Mouse (Mus musculus) ovary, adult 18-20 months (tissue): ENCODE measurements around the gene Foxa1.

ENCODE experiments used
- DNase-seq: peaks from one replicate; pipeline ENCODE4 v3.0.0; 2022; ENCODE audit warnings: low spot score, mixed read lengths

Foxa1 gene

DNA sequence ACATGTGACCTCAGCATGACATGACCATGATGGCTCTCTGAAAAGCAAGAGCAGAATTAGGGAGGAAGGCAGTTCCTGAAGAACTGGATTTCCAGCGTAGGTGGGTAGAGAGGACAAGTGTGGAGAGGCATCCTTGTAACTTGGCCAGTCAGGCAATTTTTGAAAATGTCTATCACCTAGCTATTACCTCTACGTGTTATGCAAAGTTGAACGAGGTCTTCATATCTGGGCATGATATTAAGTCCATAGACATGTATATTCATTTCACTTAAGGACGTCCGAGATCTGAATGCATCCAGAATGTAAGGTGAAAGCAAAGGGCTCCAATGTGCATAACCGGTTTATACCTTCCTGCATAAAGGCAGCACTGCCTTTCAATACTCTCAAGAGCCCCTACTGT is 5.6 kb downstream of the Foxa1 start:
- DNase-seq: no peak

DNA sequence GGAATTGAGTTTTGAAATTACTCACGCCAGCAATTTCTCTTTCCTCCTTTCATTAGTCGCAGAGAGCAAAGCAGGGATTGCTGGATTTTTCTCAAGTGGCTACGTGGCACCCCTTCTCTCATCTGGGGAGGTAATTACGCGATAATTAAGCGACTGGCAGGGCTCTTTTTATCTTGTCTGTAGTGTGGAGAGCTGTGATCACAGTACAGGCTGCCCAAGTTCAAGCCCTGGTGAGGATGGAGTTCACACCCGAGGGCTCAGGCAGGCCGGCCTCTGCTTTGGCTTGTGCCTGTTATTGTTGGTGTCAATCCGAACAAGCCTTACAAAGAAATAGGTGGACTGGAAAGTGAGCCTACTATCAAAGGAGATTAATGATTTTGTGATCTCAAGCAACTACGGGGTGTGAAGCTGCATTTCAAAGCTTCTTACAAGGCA is 7.1 kb downstream of the Foxa1 start:
- DNase-seq: no peak

DNA sequence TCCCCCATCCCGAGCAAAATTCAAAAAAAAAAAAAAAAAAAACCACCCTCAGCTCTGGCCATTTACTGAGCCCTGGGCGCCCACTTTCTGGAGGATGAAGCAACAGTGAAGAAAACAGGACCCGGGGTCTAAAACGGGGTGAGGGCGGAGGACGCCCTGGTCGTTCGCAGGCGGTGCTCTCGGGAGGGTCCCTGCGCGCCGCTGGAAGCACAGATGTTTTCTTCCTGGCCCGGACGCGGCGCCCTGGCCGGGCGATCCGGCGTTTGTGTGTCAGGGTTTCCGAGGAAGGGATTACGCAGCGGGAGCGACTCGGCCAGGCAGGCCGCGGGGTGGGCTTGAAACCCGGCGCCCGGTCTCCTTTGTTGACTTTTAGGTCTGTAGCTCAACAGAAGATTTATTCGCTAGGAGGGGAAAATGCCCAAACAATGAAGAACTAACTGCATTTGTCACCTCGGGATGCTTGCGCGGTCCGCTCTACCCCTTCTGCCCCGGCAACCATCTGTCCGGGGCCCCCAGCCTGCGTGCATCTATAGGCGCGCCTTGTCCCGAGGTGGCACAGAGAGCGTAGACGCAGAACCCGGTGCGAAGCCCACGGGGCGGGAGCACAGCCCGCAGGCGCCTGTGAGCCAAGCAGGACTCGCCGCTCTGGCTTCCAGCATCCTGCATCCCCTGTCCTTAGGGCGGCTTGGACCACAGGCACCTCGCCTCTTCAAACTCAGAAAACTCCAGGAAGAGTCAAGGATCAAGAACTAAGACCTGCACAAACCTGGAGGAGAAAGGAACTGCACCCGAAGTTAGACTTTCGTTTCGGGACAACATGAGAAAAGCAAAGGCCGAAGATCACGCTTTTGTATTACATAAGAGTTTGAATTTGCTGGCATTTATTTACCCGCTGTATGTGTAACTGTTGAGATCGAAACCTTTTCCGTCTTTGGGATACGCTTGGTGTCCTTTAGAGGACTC is 7.8 kb downstream of the Foxa1 start:
- no peak for DNase-seq

DNA sequence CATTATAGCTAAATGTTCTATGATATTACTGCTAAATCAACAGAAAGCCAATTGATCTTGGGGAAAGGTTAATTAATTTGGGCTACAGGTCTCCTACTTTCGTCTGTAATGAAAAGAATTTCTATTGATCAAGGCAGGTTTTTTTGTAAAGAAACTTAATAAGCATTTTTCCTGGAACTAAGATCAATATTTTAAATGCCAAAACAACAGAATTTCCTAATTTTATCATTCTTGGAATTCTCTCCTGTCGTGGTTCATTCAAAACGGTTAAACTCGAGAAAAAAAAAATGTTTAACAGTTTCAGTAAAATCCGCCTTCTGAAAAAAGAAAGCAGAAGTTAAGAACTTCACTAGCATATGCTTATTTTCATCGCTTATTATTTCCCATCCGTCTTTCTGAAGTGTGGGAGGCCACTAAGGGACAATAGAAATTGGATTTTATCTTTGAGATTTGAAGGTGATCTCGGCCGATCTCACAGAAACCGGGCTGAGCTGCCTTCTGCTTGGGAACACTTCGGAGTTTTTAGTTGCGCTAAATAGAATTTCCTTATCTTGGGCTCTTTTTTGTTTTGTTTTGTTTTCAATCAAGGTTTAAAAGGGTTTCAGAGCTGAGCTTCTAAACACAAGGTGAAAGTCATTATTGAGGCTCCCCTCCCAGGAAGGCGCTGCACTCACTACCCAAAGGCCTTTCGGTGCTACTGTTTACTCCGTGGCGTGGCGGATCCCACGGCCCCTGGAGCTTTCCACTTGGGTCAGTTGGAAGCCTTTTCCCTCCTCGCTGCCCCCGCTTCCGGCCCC is 8.7 kb downstream of the Foxa1 start:
- DNase-seq: no peak

DNA sequence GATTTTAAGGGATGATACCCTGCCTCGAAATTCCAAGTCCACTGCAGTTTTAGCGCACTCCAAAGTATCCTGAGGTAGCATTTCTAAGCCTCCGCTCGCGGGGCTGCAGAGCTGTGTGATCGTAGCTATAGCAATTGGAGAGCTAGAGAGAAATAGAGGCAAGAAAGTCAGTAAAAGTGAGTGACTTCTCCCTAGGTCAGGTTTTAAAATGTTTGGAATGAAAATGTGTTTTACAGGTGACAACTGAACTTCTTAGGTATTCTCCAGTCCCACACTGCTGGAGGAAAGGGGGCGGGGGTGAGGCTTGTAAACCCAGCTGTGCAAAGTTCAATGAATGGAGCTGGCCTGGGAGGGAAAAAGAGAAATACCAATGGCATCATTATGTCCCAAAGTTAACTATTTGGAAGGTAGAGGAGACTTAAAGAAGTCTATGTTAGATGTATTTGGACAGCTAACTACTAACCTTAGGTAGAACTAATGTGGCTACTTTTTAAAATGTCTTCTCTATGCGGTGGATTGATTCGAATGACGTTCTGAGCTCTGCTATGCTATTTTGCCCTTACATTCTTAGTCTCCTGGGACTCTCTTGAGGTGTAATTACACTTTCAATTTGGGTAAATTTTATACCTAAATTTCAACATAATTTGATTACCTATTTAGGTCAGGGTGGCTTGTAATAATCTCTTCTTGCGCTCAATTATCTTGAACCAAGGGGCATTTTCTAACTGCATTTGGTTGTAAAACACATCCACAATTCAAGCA is 9.6 kb downstream of the Foxa1 start:
- DNase-seq: no peak

DNA sequence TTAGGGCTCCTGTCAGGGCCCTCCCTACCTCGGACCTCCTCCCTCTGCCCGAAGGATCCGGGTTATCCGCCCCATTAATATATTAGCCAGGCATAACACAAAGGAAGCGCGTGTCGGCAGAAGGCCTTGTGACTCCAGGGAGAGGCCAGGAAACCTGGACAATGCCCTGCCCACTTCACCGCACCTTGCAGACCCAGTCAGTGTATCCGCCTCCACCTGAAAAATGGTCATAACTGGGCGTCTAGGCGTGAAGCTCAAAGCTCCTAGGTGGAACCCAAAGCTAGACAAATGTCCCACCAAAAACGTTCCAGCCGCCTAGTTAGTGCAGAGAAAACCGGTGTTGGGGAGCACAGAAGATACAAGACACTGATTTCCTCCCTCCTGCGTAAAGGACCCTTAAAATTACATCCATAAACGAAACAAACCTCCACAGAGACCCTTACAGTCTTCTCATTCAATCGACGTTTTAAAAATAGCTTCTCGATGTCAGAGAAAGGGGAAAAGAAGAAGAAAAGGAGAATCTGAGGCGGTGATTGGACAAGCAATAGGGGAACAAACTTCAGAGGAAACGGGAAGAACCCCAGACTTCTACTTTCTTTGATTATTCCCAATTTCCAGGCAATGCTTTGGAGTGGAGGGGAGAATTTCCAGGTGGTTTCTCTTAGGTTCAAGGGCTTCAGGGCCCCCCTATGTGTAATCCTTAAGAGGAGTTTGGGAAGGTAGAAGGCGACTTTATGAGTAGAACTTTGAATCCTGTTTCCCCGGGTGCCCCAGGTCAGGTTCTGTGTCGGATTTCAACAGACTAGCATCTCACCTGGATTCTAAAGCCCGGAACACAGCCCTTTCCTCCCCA is 10.4 kb downstream of the Foxa1 start:
- no peak for DNase-seq

DNA sequence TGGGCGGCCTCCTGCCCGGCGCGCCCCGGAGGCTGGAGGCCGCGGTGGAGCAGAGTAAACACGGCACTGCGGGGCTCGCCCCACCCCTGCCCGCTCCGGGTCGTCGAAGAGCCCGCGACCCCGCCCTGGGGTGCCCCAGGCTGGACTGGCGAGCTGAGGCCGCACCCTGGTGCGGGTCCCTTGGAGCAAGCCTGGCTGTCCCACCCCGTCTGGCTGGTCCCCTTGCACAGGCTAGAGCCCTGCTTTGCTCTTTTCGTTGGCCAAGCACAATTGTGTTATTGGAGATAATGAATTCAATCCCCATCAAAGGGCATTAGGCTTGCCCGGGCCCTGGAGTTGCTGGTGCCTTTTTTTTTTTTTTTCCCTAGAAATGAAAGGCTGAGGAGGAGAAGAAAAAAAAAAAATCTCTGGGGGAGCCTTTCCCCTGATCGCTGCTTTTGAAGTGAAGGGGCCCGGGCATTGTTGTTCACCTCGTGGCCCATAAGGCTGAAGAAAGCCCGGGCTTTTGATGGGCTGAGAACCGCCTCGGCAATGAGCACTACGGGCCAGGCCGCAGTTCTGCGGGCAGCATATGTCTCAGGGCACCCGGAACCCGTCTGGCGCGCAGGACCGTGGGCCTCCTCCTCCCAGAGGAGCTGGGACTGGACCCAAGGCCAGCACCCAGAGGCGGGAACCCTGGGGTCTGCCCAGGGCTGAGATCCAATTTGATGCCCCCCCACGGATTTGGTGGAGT is 11.7 kb downstream of the Foxa1 start:
- no peak for DNase-seq

DNA sequence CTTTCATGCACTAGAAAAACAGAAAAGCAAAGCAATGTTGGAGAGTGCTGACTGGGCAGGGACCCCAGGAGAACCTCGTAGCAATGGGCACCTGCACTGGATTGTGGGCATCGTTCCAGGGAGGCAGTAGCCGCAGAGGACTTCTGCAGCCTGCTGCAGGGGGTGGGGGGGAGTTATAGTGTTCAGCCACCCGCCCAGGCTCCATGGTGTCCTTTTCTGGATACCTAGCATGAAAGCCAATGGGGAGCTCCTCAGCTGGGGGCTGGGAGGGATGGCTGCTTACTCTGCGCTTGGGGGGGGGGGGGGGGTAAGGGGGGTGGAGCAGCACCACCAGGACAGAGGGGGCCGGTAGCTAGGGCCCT is 12.2 kb downstream of the Foxa1 start:
- DNase-seq: no peak

DNA sequence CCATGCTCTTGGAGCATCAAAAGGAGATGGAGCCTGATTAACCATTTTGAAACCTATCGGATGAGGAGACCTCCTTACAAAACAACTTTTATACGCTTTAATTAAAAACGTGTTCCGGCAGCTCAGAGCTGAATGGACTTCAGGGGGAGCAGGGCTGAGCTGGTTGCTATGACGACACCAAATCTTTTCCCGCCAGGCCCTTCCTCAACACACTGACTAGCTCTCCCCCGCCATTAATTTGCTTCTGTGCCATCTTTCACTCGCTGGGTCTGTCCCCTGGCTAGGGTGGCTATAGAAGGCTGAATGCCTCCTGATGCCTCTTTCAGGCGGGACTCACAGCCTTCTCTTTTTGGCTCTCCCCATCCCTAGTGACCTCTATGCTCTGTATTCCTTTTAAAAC is 16.2 kb downstream of the Foxa1 start:
- no peak for DNase-seq

DNA sequence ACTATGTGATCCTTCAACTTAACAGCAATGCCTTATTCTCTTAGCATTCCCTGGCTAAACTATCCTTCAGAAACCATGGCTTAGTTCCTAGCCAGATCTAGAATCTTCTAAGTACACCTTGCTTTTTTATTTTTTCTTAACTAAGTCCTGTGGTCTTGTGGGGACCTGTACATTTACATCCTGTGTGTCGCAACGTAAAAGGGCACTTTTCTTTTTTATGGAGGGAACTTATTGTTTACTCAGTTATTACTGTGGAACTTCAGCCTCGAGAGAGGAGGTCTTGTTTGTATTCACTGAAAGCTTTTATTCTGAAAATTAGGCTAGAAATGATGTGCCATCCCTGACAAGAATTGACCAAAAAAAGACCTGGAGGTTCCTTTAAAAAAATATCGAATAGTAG is 18.4 kb downstream of the Foxa1 start:
- no peak for DNase-seq

DNA sequence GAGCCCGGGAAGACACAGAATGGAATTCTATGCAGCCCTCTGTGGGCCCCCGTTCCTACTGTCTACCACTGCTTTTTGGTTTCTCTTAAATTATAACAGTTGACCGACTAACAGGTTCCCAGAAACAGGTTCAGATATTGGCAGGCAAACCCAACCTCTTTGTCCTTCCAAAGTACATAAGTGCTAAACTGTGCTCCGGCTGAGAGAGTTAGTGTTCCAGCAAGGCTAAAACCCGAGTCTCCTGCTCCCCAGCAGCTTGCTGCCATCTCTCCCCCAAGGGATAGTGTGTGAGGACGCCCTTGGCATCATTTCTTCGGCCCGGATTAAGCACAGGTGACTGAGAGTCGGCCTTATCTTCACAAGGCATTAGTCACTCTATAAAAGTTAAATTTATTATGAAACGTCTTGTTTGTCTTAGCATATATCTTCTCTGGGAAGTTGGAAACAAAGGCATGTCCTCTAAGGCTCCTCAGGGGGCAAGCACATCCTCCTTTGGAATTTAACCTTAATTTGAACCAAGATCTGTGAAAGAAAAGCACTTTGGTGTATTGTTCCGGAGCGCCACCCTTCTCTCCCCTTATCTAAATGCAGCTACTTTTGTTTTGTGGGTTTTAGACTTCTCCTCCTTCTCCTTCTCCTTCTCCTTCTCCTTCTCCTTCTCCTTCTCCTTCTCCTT is 30.9 kb downstream of the Foxa1 start:
- no peak for DNase-seq

DNA sequence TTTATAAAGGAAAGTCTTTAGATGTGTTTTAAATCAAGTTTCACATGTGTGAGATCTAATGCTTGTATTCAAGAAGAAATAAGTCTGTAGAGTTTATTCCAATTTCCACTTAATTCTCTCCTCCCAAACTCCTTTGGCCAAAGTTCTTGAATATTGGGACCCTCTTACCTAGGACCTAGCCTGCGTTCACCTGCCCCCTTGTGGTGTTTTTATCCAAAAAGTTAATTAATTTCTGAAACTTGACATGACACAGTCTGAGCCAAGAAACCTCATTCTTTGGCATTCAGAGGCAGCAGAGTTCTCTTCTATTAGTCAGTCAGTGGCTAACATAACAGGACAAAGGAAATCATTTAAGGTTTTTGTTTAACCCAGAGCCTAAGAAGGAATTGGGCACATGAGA is 32.2 kb downstream of the Foxa1 start:
- DNase-seq: no peak

DNA sequence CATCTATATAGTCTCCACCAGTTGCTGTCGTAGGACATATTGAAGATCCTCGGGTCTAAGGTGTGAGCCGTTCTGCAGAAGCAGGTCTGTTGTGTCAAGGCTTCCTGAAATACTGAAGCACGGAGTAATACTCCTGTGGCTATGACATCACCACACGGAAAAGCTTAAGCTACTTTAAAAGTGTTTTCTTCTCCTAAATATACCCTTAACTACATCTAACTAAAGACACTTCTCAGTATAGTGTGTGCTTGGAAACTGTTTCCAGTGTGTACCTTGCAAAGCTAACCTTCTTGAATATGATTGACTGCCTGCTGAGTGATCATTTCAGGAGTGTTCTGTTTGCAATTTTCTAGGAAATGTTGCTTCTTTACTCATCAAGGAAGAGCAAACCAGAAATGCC is 35.2 kb downstream of the Foxa1 start:
- no peak for DNase-seq

DNA sequence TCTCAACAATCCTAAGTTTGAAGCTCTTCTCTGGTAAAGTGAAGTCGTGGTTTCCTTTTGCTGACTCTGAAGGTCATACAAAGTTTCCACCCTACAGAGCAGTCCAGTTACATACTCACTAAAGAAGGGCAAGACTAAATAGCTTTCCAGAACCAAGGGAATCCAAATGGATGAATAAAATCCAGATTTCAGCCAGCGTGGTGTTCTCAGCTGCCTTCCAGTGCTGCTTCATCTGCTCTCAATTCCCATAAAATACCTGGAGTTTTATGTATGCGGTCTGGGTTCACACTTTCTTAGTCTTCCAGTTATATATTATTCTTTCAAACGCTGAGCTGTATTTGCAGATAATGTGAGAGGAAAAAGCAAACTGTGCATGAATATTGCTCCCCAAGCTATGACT is 35.6 kb downstream of the Foxa1 start:
- no peak for DNase-seq

DNA sequence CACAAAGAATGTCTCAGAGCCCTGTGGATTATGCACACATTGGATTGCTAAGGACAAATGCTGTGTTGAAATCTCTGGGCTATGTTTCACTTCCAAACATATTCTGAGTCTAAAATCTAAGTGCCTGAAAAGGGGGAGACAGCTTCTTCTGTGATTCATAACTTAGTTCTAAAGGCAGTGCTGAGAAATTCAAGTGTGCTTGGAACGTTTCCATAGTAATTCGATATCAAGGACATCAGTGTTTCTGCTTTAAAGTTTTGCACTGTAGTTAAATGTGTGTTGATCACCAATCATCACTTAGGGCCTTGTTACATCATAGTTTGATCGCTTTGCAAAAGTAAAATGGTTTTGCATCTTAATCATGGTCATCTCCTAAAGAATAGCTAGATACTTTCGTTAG is 37.0 kb downstream of the Foxa1 start:
- DNase-seq: no peak

DNA sequence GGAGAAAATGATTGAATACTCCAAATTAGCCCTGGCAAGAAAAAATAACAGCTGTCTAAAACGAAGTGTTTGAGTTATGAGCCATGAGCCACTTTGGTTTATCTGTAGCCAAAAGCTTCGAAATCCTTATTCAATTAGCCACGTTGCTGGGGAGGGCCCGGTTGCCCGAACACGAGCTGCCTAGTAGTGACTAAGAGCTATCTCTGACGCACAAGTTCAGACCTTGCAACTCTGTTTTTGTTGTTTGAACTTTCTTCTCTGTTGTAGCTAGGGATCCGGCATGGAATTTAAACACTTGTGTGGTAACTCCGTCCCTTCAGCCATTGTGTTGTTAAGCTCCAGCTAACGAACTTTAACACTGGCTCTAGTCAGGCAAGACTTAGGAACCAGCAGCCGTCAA is 37.8 kb downstream of the Foxa1 start:
- DNase-seq: no peak

DNA sequence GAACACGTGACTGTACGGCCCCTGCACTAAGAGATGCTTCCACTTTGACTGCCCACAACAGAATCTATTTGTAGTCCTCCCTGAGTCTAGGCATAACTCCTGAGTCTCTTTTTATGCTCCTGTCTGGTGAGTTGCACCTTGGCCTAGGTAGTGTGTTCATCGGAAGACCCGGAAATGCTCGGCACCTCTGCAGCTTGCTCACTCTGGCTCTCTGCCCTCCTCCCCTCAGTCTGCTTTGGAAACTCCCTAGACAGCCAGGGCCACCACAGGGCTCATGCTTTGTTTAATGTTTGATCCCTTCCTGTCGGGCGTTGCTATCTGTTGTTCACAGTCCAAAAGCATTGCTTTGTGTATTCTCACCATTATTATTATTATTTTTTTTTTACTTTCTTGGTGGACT is 41.4 kb downstream of the Foxa1 start:
- DNase-seq: no peak

DNA sequence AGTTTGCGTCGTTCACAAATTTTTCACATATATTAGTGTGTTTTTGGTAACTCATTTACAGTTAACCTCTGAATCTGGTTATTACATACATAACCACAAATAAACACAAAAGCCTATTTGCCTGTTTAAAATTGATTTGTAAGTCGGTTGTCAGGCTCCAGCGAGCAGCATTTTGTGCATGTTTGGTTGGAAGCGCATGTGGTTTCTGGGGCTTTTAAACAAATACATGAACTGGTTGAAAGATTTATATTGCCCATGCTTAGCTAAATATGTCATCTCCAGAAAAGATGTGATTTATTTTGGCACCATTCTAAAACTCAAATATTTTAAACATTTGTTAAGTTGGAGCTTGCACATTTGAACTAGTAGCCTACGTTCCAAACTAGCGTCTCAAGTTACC is 46.5 kb downstream of the Foxa1 start:
- DNase-seq: no peak

DNA sequence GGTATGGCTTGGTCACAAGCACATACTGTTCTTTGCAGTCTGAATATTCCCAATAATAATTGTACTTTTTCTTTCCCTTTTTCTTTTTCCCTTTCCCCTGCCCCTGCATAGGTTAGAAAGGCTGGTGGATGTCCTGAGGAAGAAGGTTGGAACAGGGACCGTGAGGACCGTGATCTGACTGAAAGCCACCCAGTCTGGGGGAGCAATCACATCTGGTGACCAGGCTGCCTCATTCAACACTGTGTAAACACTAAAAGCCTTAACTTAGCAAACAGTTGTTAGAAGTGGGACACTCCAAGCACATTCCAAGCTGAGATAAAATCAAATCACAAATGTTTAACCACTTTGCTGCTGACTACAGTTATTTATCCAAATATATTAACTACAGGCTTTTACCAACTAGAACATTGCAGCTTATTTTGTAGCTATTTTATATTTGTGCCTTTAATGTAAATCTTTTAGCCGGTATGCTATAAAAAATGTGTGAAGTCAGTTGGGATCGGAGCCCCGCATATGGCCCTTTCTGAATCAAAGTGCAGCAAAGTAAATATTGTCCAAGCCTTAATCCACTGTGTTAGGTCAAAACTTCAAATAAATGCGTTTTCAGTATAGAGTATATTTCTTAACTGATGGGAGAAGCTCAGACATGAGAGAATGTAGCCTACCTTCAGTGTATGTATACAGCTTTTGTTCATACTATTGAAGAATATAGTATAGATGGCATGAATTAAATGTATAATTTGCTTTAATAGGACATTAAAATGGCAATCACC is 50.2 kb downstream of the Foxa1 start:
- DNase-seq: no peak
